Mouse (Mus musculus) skeletal muscle tissue, adult 2 months (tissue): ENCODE data around the gene Plscr2.

Experiments
- DNase-seq: peaks from one replicate; pipeline ENCODE4 v3.0.0-alpha.2; 2012; ENCODE audit warnings: low read depth, low spot score

Gene Plscr2

GRCm38 (mm10) chr9:92275486-92276207 lies at the start of gene Plscr2:
Gene Plscr2, plus strand, starts transcription at chr9:92275602.
- peak; percentile 59 for DNase-seq

DNA sequence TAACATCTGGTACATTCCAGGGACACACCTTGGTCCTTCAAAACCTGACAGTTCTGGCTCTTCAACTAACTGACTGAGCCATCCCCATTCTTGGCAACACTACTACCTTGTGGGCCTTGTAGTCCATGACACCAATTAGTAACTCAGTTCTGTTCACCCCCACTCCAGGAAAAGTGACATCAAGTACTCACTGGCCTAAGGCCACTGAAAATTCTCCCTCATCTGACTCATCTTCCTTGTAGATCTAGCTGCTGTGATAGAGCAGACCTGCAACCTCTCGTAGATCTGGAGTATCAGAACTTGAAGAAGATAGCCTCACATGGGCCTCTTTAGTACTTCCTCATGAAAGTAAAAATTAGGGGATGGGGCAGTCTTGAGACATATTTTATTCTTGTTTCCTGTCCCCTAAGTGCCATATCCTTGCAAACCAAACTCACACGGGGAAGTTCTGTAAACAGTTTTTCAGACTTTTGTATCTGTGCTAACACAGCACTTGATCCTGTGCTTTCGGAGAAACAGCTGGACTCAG lies 49.2 kb upstream of the Plscr2 start:
- no peak for DNase-seq

GRCm38 (mm10) chr9:92226795-92227194 lies 48.6 kb upstream of the Plscr2 start:
- no peak for DNase-seq

GRCm38 (mm10) chr9:92228867-92229832 lies 46.3 kb upstream of the Plscr2 start:
- DNase-seq: no peak

- DNase-seq: no peak
Measured at GRCm38 (mm10) chr9:92229833-92230205, 45.6 kb upstream of the Plscr2 start.

DNA sequence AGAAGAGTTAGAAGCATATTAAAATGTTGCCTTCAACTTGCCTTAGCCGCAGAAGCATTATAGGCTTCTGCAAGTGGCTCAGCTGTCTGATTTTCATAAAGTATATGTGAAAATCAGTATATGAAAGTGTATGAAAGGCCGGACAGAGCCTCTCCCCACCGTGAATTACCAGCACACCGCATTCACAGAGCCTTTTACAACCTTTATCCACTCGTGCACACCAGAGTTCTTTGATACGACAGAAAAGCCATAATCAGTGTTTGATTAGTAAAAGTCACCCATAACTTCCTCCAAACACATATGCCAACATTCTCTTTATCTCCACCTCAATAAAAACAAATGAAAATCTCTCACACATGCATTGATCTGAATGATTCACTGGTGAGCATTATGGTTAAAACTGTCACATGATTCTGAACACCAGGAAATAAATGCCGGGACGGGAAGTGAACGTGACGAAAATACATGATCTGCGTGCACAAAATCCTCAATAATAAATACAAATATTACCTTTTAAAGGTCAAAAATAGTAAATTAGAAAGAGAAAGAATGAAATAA lies 40.4 kb upstream of the Plscr2 start:
- no peak for DNase-seq

GRCm38 (mm10) chr9:92248773-92249446 lies 26.5 kb upstream of the Plscr2 start:
- DNase-seq: no peak

GRCm38 (mm10) chr9:92249447-92249852 lies 26.0 kb upstream of the Plscr2 start, which contains the start of gene Plscr1:
Gene Plscr1, plus strand, starts transcription at chr9:92249750.
- no peak for DNase-seq

- DNase-seq: peak; percentile 77
Measured at GRCm38 (mm10) chr9:92249987-92250772, 25.2 kb upstream of the Plscr2 start.

DNA sequence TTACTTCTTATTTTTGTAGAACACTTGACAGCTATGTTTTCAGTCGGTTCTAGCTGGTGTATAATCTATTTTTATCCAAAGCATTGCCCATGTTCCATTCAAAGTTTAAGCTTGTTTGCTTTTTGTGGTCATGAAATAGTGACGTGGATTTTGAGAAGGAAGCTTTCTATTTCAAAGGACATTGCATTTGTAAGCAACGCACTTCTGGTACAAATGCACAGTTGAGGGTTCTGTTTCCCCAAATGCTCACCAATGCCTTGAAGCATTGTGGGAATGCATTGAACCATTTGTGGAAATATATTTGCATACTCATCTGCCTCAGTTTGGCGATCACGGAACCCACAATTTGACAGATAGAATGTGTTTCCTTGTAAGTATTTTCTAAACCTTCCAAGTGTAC lies 22.7 kb upstream of the Plscr2 start:
- DNase-seq: no peak

DNA sequence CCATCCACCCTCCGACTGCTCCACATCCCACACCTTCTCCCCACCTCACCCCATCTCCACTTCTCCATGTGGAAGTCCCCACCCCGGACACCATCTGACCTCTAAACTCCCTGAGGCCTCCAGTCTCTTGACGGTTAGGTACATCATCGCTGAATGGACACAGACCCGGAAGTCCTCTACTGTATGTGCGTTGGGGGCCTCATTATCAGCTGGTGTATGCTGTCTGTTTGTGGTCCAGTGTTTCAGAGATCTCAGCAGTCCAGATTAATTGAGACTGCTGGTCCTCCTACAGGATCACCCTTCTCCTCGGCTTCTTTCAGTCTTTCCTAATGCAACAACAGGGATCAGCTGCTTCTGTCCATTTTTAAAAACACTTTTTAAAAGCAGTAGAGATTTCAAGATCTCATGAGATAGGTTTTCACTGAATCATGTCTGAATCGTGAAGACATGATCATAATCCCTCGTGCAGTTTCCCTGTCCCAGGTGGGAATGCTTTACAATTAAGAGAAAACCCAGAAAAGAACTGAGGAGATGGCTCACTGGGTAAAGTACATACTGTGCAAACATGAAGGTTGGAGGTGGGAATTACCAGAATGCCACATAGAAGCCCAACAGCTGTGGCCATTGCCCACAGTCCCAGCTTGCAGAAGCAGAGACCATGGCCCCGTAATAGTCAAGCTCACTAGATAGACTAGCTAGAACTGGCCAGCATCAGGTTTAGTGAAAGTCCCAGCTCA lies 21.6 kb upstream of the Plscr2 start:
- no peak for DNase-seq

- no peak for DNase-seq
Measured at GRCm38 (mm10) chr9:92260481-92261159, 14.8 kb upstream of the Plscr2 start.

DNA sequence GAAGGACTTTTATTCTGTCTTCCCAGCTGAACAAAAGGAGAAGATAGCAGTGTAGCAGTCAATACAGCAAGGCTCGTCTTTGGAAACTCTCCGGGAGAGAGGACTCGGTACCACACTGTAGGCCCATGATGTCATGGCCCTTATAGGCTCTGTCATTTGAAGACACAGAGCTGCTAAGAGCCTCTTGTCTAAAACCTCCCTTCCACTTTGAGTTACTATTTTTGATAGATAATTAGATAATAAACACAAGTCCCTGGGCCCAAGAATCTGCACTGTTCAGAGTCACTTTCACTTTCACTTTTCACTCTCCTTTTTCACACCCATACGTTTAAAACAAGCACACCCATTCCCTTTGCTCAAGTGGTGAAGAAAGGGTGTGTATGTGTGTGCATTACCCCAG lies 9.7 kb upstream of the Plscr2 start:
- no peak for DNase-seq

DNA sequence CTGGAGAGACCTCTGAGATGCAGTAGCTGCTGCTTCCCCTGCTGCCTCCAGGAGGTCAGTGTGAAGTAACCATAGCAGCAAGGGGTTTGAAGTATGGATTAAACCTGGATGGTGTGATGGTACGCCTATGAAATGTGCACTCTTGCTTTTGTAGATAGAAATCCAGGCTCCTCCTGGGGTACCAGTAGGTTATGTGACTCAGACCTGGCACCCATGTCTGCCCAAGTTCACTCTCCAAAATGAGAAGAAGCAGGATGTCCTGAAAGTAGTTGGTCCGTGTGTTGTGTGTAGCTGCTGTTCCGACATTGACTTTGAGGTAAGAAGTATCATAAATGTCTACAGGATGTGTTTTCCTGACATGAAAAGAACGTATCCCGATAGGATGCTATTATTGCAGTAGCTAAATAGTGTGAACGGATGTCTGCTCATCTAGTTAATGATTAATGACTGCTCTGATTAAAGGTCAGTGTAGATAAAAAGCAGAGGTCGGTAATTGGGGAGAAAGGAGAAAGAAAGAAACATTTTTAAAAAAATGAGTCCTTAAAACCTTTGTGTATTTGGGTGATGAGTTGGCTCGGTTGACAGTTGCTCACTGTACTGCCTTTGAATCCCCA lies 8.7 kb upstream of the Plscr2 start:
- no peak for DNase-seq

- no peak for DNase-seq
Measured at GRCm38 (mm10) chr9:92267732-92268131, 7.7 kb upstream of the Plscr2 start.

DNA sequence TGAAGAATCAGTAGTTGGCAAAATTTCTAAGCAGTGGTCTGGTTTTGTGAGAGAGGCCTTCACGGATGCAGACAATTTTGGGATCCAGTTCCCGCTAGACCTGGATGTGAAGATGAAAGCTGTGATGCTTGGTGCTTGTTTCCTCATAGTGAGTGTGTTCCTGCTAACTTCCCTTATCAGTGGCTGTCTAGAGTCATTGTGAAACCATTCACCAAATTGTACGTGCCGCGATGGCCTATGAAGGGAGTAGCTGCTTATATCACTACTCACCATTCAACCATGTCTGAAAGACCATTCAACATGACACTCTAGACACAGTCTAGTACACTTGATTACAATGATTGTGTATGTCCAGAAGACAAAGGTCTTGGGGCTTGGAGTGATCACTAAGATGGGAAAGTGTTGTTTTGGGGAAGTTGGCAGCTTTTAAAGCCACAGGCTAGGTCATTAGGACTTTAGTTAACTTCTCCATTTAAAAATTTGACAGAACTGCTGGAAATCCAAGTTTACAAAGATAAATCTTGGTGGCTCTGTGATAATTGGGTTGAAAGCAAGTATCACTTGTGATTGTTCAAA lies 5.5 kb upstream of the Plscr2 start:
- DNase-seq: no peak

- peak; percentile 70 for DNase-seq
Measured at GRCm38 (mm10) chr9:92270927-92271326, 4.5 kb upstream of the Plscr2 start.

- DNase-seq: no peak
Measured at GRCm38 (mm10) chr9:92272650-92273049, 2.8 kb upstream of the Plscr2 start.

GRCm38 (mm10) chr9:92273271-92273670 lies 2.1 kb upstream of the Plscr2 start:
- no peak for DNase-seq
